Mouse (Mus musculus) adrenal gland, postnatal 14 days (tissue): ENCODE measurements around the gene Esrp2. TPM values are rescaled to one million over a fixed set of nuclear protein-coding genes. Genes with fewer than 3 reads are reported as not detected.

Experiments used
- DNase-seq: peaks from one replicate; pipeline ENCODE4 v3.0.0; 2021; ENCODE audit warnings: mixed read lengths
- total RNA-seq: library from RNA; stranded (reverse); gene quantifications from 2 replicates; pipeline ENCODE4 v1.2.3, GENCODE M21; 2021

Gene Esrp2
- total RNA-seq, 1 experiment from 2014 or later: 8.8 TPM

DNA sequence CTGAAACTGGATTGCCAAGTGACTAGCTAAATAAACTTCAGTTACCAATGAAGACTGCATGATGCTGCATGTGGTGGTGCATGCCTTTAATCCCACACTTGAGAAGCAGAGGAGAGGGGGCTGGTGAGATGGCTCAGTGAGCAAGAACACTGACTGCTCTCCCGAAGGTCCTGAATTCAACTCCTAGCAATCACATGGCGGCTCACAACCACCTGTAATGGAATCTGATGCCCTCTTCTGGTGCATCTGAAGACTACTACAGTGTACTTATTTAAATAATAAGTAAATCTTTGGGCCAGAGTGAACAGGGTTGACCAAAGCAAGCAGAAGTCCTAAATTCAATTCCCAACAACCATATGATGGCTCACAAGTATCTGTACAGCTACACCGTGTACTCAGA lies 13.3 kb downstream of the Esrp2 start:
- DNase-seq: no peak

DNA sequence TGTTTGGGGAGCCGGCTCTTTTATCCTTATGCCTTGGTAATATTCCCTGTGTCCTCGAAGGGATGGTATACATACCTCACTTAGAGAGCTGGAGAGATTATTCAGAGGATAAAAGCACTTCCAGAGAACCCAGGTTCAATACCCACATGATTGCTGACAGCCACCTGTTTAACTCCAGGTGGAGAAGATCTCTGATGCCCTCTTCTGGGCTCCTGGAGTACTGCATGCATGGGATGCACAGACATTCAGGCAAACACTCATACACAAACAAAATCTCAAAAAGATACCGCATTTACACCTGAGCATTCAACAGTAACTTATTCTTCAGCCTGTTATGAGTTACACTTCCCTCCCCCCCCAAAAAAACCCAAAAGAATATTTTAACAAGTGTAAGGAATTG lies 20.9 kb downstream of the Esrp2 start:
- DNase-seq: peak; percentile 36

GRCm38 (mm10) chr8:106112514-106112913 lies 24.3 kb downstream of the Esrp2 start:
- no peak for DNase-seq

DNA sequence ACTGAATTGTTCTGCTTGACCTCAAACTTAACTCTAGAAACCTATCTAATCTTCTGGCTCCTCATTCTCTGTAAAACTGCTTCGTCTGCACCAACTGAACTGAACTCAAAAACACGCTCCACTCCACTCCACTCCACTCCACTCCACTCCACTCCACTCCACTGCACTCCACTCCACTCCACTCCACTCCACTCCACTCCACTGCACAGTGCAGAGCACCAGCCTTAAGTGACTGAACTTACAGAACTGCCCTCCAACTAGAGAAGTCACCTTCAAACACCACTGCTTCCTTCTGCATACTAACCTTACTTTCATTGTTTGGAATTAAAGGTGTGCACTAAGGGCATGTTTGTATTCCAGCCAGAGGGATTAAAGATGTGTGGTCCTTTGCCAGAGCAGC lies 24.7 kb downstream of the Esrp2 start:
- no peak for DNase-seq

DNA sequence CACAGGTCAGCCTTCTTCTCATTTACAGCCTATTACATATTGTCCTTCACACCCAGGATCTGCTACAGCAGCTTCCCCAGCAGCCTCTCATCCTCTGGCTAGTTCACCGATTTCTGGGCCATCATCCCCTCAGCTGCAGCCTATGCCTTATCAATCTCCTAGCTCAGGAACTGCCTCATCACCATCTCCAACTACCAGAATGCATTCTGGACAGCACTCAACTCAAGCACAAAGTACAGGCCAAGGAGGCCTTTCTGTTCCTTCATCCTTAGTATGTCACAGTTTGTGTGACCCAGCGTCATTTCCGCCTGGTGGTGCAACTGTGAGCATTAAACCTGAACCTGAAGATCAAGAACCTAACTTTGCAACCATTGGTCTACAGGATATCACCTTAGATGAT lies 28.0 kb downstream of the Esrp2 start:
- DNase-seq: peak; percentile 11

DNA sequence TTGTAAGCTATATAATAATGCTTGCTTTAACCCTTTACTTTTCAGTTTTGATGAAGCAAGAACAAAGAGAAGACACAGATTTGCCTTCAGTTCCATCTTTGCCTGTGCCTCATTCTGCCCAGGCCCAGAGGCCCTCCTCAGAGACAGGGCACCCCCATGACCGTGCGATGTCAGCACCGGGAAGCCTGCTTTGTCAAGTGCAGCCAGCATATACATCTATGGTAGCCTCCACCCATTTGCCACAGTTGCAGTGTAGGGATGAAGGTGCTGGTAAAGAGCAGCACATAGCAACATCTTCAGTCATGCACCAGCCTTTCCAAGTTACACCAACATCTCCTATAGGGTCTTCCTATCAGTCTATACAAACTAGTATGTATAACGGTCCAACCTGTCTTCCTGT lies 28.7 kb downstream of the Esrp2 start:
- DNase-seq: no peak

- DNase-seq: no peak
Observed at GRCm38 (mm10) chr8:106106193-106106592, 30.6 kb downstream of the Esrp2 start.

DNA sequence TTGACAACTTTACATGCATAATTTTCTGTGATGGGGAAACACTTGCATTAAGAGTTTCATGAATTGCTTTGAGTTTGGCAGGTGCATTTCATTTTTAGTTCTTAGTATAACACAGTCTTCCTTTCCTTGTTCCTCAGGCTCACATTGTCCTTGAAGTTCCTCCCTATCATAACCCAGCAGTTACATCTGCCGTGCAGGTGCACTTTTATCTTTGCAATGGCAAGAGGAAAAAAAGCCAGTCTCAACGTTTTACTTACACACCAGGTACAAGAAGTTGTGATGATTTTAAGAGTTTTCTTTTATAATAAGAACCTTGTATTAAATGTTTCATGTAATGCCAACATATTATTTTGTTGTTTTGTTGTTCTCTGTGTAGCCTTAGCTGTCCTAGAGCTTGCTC lies 32.9 kb downstream of the Esrp2 start:
- DNase-seq: no peak

DNA sequence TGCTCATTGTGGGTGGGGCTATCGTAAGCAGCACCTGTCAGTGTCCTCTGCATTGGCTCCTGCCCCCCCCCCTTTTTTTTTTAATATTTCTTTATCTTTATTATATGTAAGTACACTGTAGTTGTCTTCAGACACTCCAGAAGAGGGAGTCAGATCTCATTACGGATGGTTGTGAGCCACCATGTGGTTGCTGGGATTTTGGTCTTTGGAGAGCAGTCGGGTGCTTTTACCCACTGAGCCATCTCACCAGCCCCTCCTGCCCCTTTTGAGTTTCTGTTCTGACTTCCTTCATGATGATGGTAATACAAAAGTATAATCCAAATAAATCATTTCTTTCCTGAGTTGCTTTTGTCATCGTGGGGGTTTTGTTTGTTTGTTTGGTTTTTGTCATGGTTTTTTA lies 34.5 kb downstream of the Esrp2 start:
- no peak for DNase-seq

Other genes starting within 250 kb of the Esrp2 start
- gene Nrn1l, start 243.4 kb downstream of the Esrp2 start, total RNA-seq: 1.0 TPM in 1 of 2 replicates, not detected in the other
- 31.0 and 32.2 TPM in 2 replicates for gene Pskh1, start 236.5 kb downstream of the Esrp2 start, total RNA-seq
- gene Ctrl, start 203.1 kb downstream of the Esrp2 start, total RNA-seq: 0.59 TPM in 1 of 2 replicates, not detected in the other
- 49.2 and 65.5 TPM in 2 replicates for gene Psmb10, start 198.5 kb downstream of the Esrp2 start, total RNA-seq
- 5.3 and 54.9 TPM in 2 replicates for gene Lcat, start 193.6 kb downstream of the Esrp2 start, total RNA-seq
- 36.9 and 42.5 TPM in 2 replicates for gene Slc12a4, start 170.9 kb downstream of the Esrp2 start, total RNA-seq
- gene Dpep3, start 157.5 kb downstream of the Esrp2 start, total RNA-seq: not detected in 2 replicates
- 14.9 and 15.5 TPM in 2 replicates for gene Dus2, start 145.6 kb downstream of the Esrp2 start, total RNA-seq
- not detected in 2 replicates for gene Dpep2nb, start 131.0 kb downstream of the Esrp2 start, total RNA-seq
- 14.2 and 14.5 TPM in 2 replicates for gene Ddx28, start 125.1 kb downstream of the Esrp2 start, total RNA-seq
- gene Nfatc3, start 78.1 kb downstream of the Esrp2 start, total RNA-seq: 47.3 and 47.6 TPM in 2 replicates
- gene Pla2g15, start 13.4 kb upstream of the Esrp2 start, total RNA-seq: 13.5 and 18.6 TPM in 2 replicates
- gene Slc7a6, start 31.9 kb upstream of the Esrp2 start, total RNA-seq: 30.3 and 38.3 TPM in 2 replicates
- gene Slc7a6os, start 74.0 kb upstream of the Esrp2 start, total RNA-seq: 23.3 and 28.1 TPM in 2 replicates
- gene Prmt7, start 74.0 kb upstream of the Esrp2 start, total RNA-seq: 22.7 and 26.8 TPM in 2 replicates
- 9.6 and 10.2 TPM in 2 replicates for gene Smpd3, start 201.0 kb upstream of the Esrp2 start, total RNA-seq